Mouse (Mus musculus): ENCODE data around the gene Zbtb48. TPM values are rescaled to one million over a fixed set of nuclear protein-coding genes. Genes with fewer than 3 reads are reported as not detected.

Zbtb48 gene
- polyA plus RNA-seq, 1 experiment, result 8.6 TPM

DNA sequence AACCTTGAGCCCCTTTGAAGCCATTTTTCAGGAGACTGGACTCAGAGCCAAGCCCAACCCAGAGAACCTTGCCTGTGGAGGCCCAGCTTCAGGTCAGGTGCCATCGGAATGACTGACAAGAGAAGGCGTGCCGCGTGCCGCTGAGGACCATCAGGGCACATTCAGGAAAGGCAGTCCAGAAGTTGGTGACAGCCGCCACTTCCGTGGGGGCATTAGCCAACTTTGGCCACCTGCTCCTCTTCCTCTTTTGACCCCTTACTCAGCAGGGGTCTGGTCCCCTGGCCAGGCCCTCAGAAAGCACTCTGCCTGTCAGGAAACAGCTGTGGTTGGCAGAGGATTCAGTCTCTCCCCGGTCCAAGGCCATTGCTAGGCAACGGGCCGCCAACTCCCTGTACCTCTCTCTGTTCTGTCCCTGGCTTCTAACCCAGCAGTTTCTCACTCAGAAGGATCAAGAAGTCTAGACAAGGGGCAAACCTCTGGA lies 44.7 kb upstream of the Zbtb48 start, which contains the start of gene Plekhg5:
Plekhg5 (plus strand) TSS at position 378 of the 481 bp plus-strand sequence.
- no peak within 1 kb of the TSS for H3ac ChIP-seq (ENCODE audit: control insufficient read depth, insufficient read length, low read depth)
- H3K36me3 ChIP-seq (ENCODE audit: control insufficient read depth, insufficient read depth), result no peaks in the 10 kb centered on the region
- H3K27me3 ChIP-seq (ENCODE audit: control insufficient read depth, insufficient read depth, insufficient read length), result no peaks in the 10 kb centered on the region
- H3K79me2 ChIP-seq (ENCODE audit: control insufficient read depth, insufficient read depth), result no peaks in the 10 kb centered on the region
- TF ChIP-seq MYOD1 (IDR thresholded peaks at IDR 0.05; ENCODE audit: control insufficient read depth, insufficient read length, low read depth) (peak; percentile 5), FOSL1 (IDR thresholded peaks at IDR 0.05; ENCODE audit: insufficient read depth, low read length, poor library complexity, severe bottlenecking) (no peak)
- H3K79me3 ChIP-seq (ENCODE audit: low read depth), result no peaks in the 10 kb centered on the region
- no peak within 1 kb of the TSS for H3K4me3 ChIP-seq (ENCODE audit: insufficient read depth, poor library complexity, severe bottlenecking)

DNA sequence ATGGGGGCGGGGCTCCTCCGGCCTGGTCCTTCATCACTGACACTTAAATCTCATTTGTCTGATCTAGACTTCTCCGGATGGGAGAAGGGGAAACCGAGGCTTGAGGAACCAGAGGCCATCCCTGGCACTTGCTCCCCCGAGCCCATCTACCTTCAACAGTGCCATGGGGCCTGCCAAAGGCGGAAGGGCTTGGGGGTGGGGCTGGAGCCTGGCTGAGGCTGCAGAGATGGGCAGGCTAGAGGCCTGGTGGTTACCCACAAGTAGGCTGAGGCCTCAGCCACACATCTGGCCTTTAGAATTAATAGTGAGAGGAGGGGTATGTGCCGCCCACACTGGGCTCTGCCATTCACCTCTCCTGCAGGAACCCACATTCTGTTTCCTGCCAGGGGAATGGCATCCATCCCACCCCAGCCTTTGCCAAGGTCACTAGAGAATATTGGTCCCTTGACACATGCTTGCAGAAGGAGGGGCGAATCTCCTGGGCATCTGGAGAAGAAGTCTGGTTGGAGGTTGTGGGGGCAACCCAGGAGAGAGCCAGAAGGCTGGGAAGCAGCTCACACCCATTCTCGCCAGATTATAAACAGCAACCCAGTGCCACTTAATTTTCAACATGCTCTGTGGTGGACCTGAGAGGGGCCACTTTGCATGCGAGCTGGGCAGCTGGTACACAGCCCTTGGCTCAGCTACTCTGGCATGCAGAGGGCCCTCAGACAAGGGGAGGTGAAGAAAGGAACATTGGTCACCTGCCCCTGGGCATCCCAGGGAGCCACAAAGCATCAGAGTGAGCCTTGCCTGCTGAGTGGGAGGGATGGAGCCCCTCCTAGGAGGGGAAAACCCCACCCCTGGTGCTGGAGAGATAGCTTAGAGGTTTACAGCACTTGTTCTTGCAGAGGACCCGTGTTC lies 43.3 kb upstream of the Zbtb48 start:
- Histone ChIP-seq H3K36me3 (ENCODE audit: control insufficient read depth, insufficient read depth) (no peaks in the 10 kb centered on the region), H3K79me2 (ENCODE audit: control insufficient read depth, insufficient read depth) (no peaks in the 10 kb centered on the region), H3K27me3 (ENCODE audit: control insufficient read depth, insufficient read depth, insufficient read length) (no peaks in the 10 kb centered on the region), H3K4me3 (ENCODE audit: insufficient read depth, poor library complexity, severe bottlenecking) (no peak overlapping the region), H3K79me3 (ENCODE audit: low read depth) (no peaks in the 10 kb centered on the region), H3ac (ENCODE audit: control insufficient read depth, insufficient read length, low read depth) (no peak overlapping the region)
- TF ChIP-seq MYOG (IDR thresholded peaks at IDR 0.05; ENCODE audit: control insufficient read depth, extremely low read depth, insufficient read length) (no peak), USF1 (IDR thresholded peaks at IDR 0.05; ENCODE audit: low read depth) (no peak), FOSL1 (IDR thresholded peaks at IDR 0.05; ENCODE audit: insufficient read depth, low read length, poor library complexity, severe bottlenecking) (no peak), CEBPB (IDR thresholded peaks at IDR 0.05; ENCODE audit: low read depth) (no peak), MAX (IDR thresholded peaks at IDR 0.05) (no peak)

DNA sequence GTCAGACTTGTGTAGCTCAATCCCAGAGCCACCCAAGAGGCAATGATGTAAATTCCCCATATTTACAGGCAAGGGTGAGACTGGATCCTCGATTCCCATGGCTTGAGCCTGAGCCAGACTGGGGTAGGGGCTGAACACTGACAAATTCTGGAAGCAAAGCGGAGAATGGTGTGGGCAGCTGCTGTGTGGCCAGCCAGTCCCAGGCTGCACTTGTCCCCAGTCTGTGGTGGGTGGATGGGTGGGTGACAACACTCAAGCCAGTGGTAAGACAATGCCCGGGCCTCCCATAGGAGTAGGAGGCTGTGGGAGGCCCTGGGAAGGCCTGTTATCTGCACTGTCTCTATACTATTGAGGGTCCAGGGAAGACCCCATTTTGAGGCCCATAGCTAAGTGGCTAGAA lies 41.8 kb upstream of the Zbtb48 start:
- TF ChIP-seq MYOG (IDR thresholded peaks at IDR 0.05; ENCODE audit: control insufficient read depth, extremely low read depth, insufficient read length), result no peak
- TF ChIP-seq MYOD1 (IDR thresholded peaks at IDR 0.05; ENCODE audit: control insufficient read depth, insufficient read length, low read depth), result no peak
- no peak for TF ChIP-seq USF1 (IDR thresholded peaks at IDR 0.05; ENCODE audit: low read depth)
- TF ChIP-seq CTCF (IDR thresholded peaks at IDR 0.05; ENCODE audit: control insufficient read depth, insufficient read depth, insufficient read length), result no peak
- no peak for TF ChIP-seq FOSL1 (IDR thresholded peaks at IDR 0.05; ENCODE audit: insufficient read depth, low read length, poor library complexity, severe bottlenecking)
- TF ChIP-seq CEBPB (IDR thresholded peaks at IDR 0.05; ENCODE audit: low read depth), result no peak
- TF ChIP-seq MAX (IDR thresholded peaks at IDR 0.05), result no peak
- H3K36me3 ChIP-seq (ENCODE audit: control insufficient read depth, insufficient read depth), result no peaks in the 10 kb centered on the region
- H3K27me3 ChIP-seq (ENCODE audit: control insufficient read depth, insufficient read depth, insufficient read length), result no peaks in the 10 kb centered on the region
- no peaks in the 10 kb centered on the region for H3K79me3 ChIP-seq (ENCODE audit: low read depth)
- H3K79me2 ChIP-seq (ENCODE audit: control insufficient read depth, insufficient read depth), result no peaks in the 10 kb centered on the region
- no peak overlapping the region for H3K4me3 ChIP-seq (ENCODE audit: insufficient read depth, poor library complexity, severe bottlenecking)
- H3ac ChIP-seq (ENCODE audit: control insufficient read depth, insufficient read length, low read depth), result no peak overlapping the region

DNA sequence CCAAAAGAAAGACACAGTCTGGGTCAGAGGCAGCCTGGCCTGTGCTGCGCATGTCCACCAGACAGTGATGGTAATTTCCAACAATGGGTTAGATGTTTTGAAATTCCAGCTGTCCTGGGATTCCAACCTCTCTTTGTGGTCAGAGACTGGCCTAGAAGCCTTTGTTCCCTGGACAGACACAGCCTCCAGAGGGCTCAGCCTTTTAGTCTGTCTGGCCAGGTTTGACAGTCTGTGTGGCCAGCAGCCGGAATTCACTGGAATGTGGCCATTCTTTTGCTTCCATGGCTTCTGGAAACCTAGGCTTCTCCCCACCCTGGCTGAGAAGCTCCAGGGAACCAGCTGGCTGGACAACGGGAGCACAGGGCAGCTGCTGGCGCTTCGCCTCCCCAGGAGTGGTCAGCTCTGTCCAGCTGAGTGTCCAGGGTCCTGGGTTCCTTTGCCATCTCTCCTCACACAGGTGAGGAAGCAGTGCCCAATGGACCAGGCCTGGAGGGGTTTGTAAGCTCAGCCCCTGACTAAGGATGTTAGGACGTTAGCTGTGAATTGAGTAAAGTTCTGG lies 40.8 kb upstream of the Zbtb48 start:
- TF ChIP-seq FOSL1 (IDR thresholded peaks at IDR 0.05; ENCODE audit: insufficient read depth, low read length, poor library complexity, severe bottlenecking), result no peak
- TF ChIP-seq CEBPB (IDR thresholded peaks at IDR 0.05; ENCODE audit: low read depth), result no peak
- TF ChIP-seq USF1 (IDR thresholded peaks at IDR 0.05; ENCODE audit: low read depth), result no peak
- TF ChIP-seq CTCF (IDR thresholded peaks at IDR 0.05; ENCODE audit: control insufficient read depth, insufficient read depth, insufficient read length), result no peak
- TF ChIP-seq MYOD1 (IDR thresholded peaks at IDR 0.05; ENCODE audit: control insufficient read depth, insufficient read length, low read depth), result no peak
- no peak for TF ChIP-seq MAX (IDR thresholded peaks at IDR 0.05)
- no peaks in the 10 kb centered on the region for H3K79me2 ChIP-seq (ENCODE audit: control insufficient read depth, insufficient read depth)
- no peak overlapping the region for H3ac ChIP-seq (ENCODE audit: control insufficient read depth, insufficient read length, low read depth)
- H3K4me3 ChIP-seq (ENCODE audit: insufficient read depth, poor library complexity, severe bottlenecking), result no peak overlapping the region
- H3K79me3 ChIP-seq (ENCODE audit: low read depth), result no peaks in the 10 kb centered on the region
- H3K27me3 ChIP-seq (ENCODE audit: control insufficient read depth, insufficient read depth, insufficient read length), result no peaks in the 10 kb centered on the region
- H3K36me3 ChIP-seq (ENCODE audit: control insufficient read depth, insufficient read depth), result no peaks in the 10 kb centered on the region

DNA sequence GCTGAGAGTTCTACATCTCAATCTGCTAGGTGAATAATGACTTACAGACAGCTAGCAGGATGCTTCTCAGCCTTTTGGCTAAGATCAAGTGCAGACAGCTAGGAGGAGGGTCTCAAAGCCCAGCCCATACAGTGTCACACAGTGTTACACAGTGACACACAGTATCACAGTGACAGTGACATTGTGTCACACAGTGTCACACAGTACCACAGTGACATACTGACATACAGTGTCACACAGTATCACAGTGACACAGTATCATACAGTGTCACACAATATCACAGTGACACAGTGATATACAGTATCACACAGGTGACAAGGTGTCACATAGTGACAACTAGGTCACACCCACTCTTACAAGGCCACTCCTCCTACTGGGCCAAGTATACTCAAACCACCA lies 39.8 kb upstream of the Zbtb48 start:
- TF ChIP-seq MYOG (IDR thresholded peaks at IDR 0.05; ENCODE audit: control insufficient read depth, extremely low read depth, insufficient read length), result no peak
- TF ChIP-seq CEBPB (IDR thresholded peaks at IDR 0.05; ENCODE audit: low read depth), result no peak
- TF ChIP-seq FOSL1 (IDR thresholded peaks at IDR 0.05; ENCODE audit: insufficient read depth, low read length, poor library complexity, severe bottlenecking), result no peak
- no peak for TF ChIP-seq MAX (IDR thresholded peaks at IDR 0.05)
- TF ChIP-seq MYOD1 (IDR thresholded peaks at IDR 0.05; ENCODE audit: control insufficient read depth, insufficient read length, low read depth), result no peak
- no peak for TF ChIP-seq CTCF (IDR thresholded peaks at IDR 0.05; ENCODE audit: control insufficient read depth, insufficient read depth, insufficient read length)
- no peak for TF ChIP-seq USF1 (IDR thresholded peaks at IDR 0.05; ENCODE audit: low read depth)
- H3K27me3 ChIP-seq (ENCODE audit: control insufficient read depth, insufficient read depth, insufficient read length), result no peaks in the 10 kb centered on the region
- H3K4me3 ChIP-seq (ENCODE audit: insufficient read depth, poor library complexity, severe bottlenecking), result no peak overlapping the region
- H3ac ChIP-seq (ENCODE audit: control insufficient read depth, insufficient read length, low read depth), result no peak overlapping the region
- no peaks in the 10 kb centered on the region for H3K36me3 ChIP-seq (ENCODE audit: control insufficient read depth, insufficient read depth)
- H3K79me2 ChIP-seq (ENCODE audit: control insufficient read depth, insufficient read depth), result no peaks in the 10 kb centered on the region
- no peaks in the 10 kb centered on the region for H3K79me3 ChIP-seq (ENCODE audit: low read depth)

All from C2C12 (cell line).